9 mouse cellular contexts compared by ENCODE assay signal in the genomic region with DNA sequence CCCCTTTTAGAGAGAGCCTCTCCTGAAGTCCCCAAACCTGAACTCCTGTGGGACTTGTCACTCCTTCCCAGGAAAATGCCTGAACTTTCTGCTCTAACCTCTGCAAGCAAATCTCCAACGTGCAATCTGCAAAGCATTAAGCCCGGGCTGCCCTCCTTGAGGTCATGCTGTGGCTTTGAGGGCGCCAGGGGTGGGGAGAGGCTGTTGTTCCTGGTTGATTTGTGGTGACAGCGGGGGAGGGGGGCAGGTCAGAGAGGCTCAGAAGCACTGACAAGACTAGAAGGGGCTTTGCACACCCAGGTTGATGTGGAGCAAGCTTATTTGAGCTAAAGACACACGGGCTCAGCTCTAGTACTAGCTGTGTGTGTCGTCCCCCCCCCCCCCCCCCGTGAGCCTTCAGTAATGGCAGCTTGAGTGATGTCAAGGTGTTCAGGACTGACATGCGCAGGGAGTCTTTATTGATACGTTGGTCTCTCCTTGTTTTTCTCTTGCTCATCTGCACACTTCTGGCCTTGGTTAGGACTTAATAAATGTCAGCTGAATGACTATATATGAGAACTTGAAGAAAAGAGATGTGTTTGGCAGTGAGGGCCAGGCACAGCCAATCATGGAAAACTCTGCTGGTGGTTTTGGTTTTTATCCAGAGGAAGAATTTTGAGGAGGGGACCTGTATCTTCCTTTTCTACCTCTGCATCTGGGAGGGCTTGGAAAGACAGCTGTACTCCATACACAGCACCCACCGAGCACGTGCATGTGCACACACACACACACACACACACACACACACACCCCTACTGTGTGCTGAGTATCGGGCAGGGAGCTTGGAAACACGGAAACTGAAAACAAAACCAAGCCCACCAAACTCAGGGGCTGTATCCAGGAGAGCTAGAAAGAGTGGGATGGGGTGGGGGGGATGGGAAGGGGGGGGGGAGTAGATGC. TPM values are rescaled to one million over a fixed set of nuclear protein-coding genes. Genes with fewer than 3 reads are reported as not detected.
A peak's percentile ranks its signal among the peaks of the same experiment; 100 is the strongest.
DNase-seq lines count a peak whose midpoint lies in the region; ATAC-seq and TF ChIP-seq lines count a peak whose summit lies in the region.
"Had no signal": no experiment of that assay in that cellular context is flagged by ENCODE, and none has a peak within 500 bp of the region (broad histone marks: within the 10 kb centered on the region; RNA-seq: fewer than 3 reads in every experiment).

No protein-coding gene starts in this region.

- H3K4me2 ChIP-seq in heart, embryonic 15.5 days: peak overlapping the region; percentile 44
- H3K4me2 ChIP-seq in forebrain, postnatal 0 days (ENCODE audit: low read depth): peak overlapping the region; percentile 53
- peak overlapping the region; percentile 32 for H3K4me2 ChIP-seq in stomach, embryonic 14.5 days (replicated peaks; ENCODE audit: low read depth, low read length)

- H3K4me3 ChIP-seq in heart, embryonic 15.5 days: 0 out of 2 replicates have a peak overlapping the region, but pooled peaks have one; percentile 5
- peak overlapping the region; percentile 25 for H3K4me3 ChIP-seq in forebrain, postnatal 0 days (ENCODE audit: low read depth, low read length)
- H3K4me3 ChIP-seq in stomach, embryonic 14.5 days (ENCODE audit: low read depth, low read length): peak overlapping the region; percentile 3; the same call in 1 of the 2 replicates

- DNase-seq in heart, adult 18-20 months: no peak
- peak; percentile 18 for DNase-seq in adrenal gland, adult 8-10 months
- no peak for DNase-seq in forebrain, postnatal 0 days
- DNase-seq in liver: peak; percentile 30
- DNase-seq in left cerebral cortex, postnatal 14 days (ENCODE audit: low spot score in 2 of 2): no peak
- DNase-seq in lung, postnatal 25 days (ENCODE audit: low spot score): no peak

- H3K9ac ChIP-seq in heart, embryonic 15.5 days: no peak overlapping the region
- H3K9ac ChIP-seq in forebrain, postnatal 0 days: peak overlapping the region; percentile 53; the same call in 1 of the 2 replicates
- peak overlapping the region; percentile 6; the same call in 1 of the 2 replicates for H3K9ac ChIP-seq in stomach, embryonic 14.5 days (replicated peaks; ENCODE audit: low read depth, low read length)

- intact Hi-C loops in left cerebral cortex, postnatal 14 days (cut with DNase I): loop anchor here (5.0 kb wide), 1 partner anchor 45 kb away; no protein-coding TSS in a partner anchor

- no peaks in the 10 kb centered on the region for H3K27me3 ChIP-seq in heart, embryonic 15.5 days
- H3K27me3 ChIP-seq in forebrain, postnatal 0 days (ENCODE audit: insufficient read depth, low read length): no peaks in the 10 kb centered on the region
- H3K27me3 ChIP-seq in stomach, embryonic 14.5 days (ENCODE audit: control insufficient read depth, insufficient read depth, low read length): no peaks in the 10 kb centered on the region

- no peaks in the 10 kb centered on the region for H3K9me3 ChIP-seq in heart, embryonic 15.5 days (replicated peaks)
- H3K9me3 ChIP-seq in forebrain, postnatal 0 days (ENCODE audit: low read length): no peaks in the 10 kb centered on the region
- H3K9me3 ChIP-seq in stomach, embryonic 14.5 days (ENCODE audit: control insufficient read depth, low read depth, low read length): no peaks in the 10 kb centered on the region

- no peak for TF ChIP-seq CTCF in forebrain, postnatal 0 days (IDR thresholded peaks at IDR 0.05; ENCODE audit: low read depth)

- WGBS in heart, embryonic 15.5 days: 20% methylated on average over 13 of the region's 13 CpGs
- WGBS in forebrain, postnatal 0 days: 8% methylated on average over 13 of the region's 13 CpGs
- 10% methylated on average over 13 of the region's 13 CpGs for WGBS in stomach, embryonic 14.5 days

- no peaks in the 10 kb centered on the region for H3K36me3 ChIP-seq in heart, embryonic 15.5 days
- no peaks in the 10 kb centered on the region for H3K36me3 ChIP-seq in forebrain, postnatal 0 days (ENCODE audit: insufficient read depth)
- no peaks in the 10 kb centered on the region for H3K36me3 ChIP-seq in stomach, embryonic 14.5 days (ENCODE audit: control insufficient read depth, insufficient read depth, low read length)

- peak overlapping the region; percentile 46 for H3K27ac ChIP-seq in heart, embryonic 15.5 days
- peak overlapping the region; percentile 84 for H3K27ac ChIP-seq in forebrain, postnatal 0 days (ENCODE audit: low read depth, low read length)
- no peak overlapping the region; the same call in 1 of the 2 replicates for H3K27ac ChIP-seq in stomach, embryonic 14.5 days (ENCODE audit: low read length)

- peaks cover 51% of the 10 kb centered on the region for H3K4me1 ChIP-seq in heart, embryonic 15.5 days (replicated peaks)
- H3K4me1 ChIP-seq in forebrain, postnatal 0 days (ENCODE audit: insufficient read depth): peaks cover 29% of the 10 kb centered on the region
- H3K4me1 ChIP-seq in stomach, embryonic 14.5 days (ENCODE audit: control insufficient read depth, insufficient read depth, low read length): peaks cover 28% of the 10 kb centered on the region

- ATAC-seq in heart, embryonic 15.5 days (replicated peaks; ENCODE audit: insufficient number of reproducible peaks, insufficient read depth, low FRiP score, low read depth): no peak
- peak; percentile 2; the same call in 1 of the 2 replicates for ATAC-seq in forebrain, postnatal 0 days
- no peak for ATAC-seq in stomach, embryonic 14.5 days (ENCODE audit: insufficient number of reproducible peaks, insufficient read depth, low FRiP score, low read depth)

RNA-seq across cellular contexts. Expression of a gene that starts 6.5 kb away (rescaled TPM):
- polyA plus RNA-seq in heart, embryonic 15.5 days (2015; fragmentation: Nextera tagmentation; extraction: Ambion mirVana): 0.32 and 0.58 TPM in 2 replicates
- not detected for total RNA-seq in heart, adult 18-20 months (2021)
- total RNA-seq in adrenal gland, adult 8-10 months (2022): not detected
- not detected in 2 replicates for total RNA-seq in forebrain, postnatal 0 days (2014; rRNA removed)
- 0.11 TPM in 1 of 2 replicates, not detected in the other for polyA plus RNA-seq in forebrain, postnatal 0 days (2015; fragmentation: Nextera tagmentation; extraction: Ambion mirVana)
- 0.13 and 0.15 TPM in 2 replicates for polyA plus RNA-seq in stomach, embryonic 14.5 days (2014; fragmentation: Nextera tagmentation; extraction: Ambion mirVana)
- total RNA-seq in left cerebral cortex, postnatal 14 days (2021): not detected
- total RNA-seq: neutrophil, adult 5-6 weeks had no signal

RNA-seq across cellular contexts. Expression of a gene that starts 21.7 kb away (rescaled TPM):
- 3.2 and 5.0 TPM in 2 replicates for polyA plus RNA-seq in heart, embryonic 15.5 days (2015; fragmentation: Nextera tagmentation; extraction: Ambion mirVana)
- total RNA-seq in heart, adult 18-20 months (2021): not detected
- total RNA-seq in adrenal gland, adult 8-10 months (2022): not detected
- 1.1 TPM in 1 of 2 replicates, not detected in the other for total RNA-seq in forebrain, postnatal 0 days (2014; rRNA removed)
- 0.29 and 0.69 TPM in 2 replicates for polyA plus RNA-seq in forebrain, postnatal 0 days (2015; fragmentation: Nextera tagmentation; extraction: Ambion mirVana)
- polyA plus RNA-seq in stomach, embryonic 14.5 days (2014; fragmentation: Nextera tagmentation; extraction: Ambion mirVana): 1.5 and 116 TPM in 2 replicates
- total RNA-seq in left cerebral cortex, postnatal 14 days (2021): not detected
- total RNA-seq: neutrophil, adult 5-6 weeks had no signal

RNA-seq across cellular contexts. Expression of a gene that starts 49.1 kb away (rescaled TPM):
- polyA plus RNA-seq in heart, embryonic 15.5 days (2015; fragmentation: Nextera tagmentation; extraction: Ambion mirVana): 1.6 and 2.4 TPM in 2 replicates
- total RNA-seq in heart, adult 18-20 months (2021): not detected
- 1 to 10 TPM; 1.3 to 3.0 (median 2.0) TPM for total RNA-seq in adrenal gland, adult 8-10 months (2022)
- total RNA-seq in forebrain, postnatal 0 days (2014; rRNA removed): 0.23 and 0.38 TPM in 2 replicates
- polyA plus RNA-seq in forebrain, postnatal 0 days (2015; fragmentation: Nextera tagmentation; extraction: Ambion mirVana): 0.58 and 0.88 TPM in 2 replicates
- polyA plus RNA-seq in stomach, embryonic 14.5 days (2014; fragmentation: Nextera tagmentation; extraction: Ambion mirVana): 0.49 and 0.71 TPM in 2 replicates
- under 1 TPM; 0.15 to 0.19 TPM for total RNA-seq in left cerebral cortex, postnatal 14 days (2021)
- total RNA-seq: neutrophil, adult 5-6 weeks had no signal

Comparison
In these comparisons a context has a peak if more than half of its experiments do, and no peak if none do; other contexts are left out.
1. DNase-seq: peak in adrenal gland, adult 8-10 months (single experiment) and liver (single experiment); none in heart, adult 18-20 months (0 of 2), forebrain, postnatal 0 days (single experiment), left cerebral cortex, postnatal 14 days (0 of 2) and lung, postnatal 25 days (single experiment).
2. Peak in every context shown above with its lines, with median percentiles within 50 percentile points of each other: H3K4me2 ChIP-seq and H3K4me3 ChIP-seq.